Mouse (Mus musculus): ENCODE results near the gene Fam84b.

Gene Fam84b

DNA sequence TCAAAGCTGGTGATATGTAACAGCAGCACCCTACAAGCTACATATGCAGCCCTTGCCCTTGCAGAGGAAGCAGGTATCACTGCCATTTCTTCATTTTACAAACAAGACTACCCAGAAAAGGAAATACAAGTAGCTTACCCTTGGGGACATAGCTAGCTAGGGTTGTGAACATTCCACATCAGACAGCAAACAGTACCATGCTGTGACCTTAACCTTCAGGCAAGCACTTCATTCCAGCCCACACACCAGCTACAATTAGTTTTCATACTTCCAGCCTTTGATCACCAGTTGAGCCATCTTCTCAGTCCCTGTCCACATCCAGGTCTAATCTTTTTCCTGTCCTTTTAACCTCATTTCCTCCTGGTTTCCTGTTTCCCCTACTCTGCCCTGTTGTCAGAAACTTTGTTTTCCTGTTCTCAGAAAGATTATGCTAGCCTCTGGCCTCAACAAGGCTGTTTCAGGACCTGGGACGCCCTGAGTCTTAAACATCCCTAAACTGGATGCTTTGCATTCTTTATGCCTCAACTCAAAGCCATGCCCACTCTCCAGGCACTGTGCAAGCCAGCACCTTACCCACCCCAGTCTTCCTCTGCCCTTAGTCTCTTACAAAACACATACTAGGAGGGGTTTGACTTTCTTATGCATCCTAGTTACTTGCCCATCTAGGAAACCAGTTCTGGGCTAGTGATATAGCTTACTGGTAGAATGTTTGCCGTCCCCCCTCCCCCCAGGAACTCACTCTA, 19.9 kb downstream of the Fam84b start:
- DNase-seq (ENCODE audit: extremely low read depth, low read depth, low spot score) = no peak

DNA sequence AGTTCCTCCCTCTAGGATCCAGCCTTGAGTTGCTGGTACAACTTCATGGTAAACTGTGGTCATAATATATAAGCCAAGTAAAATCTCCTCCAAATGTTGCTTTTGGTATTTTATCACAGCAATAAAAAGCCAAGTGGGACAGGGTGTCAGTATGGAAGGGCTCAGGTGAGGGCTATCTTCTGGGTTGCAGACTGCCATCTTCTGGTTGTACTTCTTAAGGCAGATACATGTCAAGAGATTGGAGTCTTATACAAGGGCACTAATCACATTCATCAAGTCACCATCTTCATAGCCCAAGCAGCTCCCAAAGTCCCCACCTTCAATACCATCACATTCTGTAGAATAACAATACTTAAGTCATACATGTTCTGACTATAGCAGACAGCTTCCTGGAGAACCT, 21.0 kb downstream of the Fam84b start:
- no peak for DNase-seq (ENCODE audit: extremely low read depth, low read depth, low spot score)

DNA sequence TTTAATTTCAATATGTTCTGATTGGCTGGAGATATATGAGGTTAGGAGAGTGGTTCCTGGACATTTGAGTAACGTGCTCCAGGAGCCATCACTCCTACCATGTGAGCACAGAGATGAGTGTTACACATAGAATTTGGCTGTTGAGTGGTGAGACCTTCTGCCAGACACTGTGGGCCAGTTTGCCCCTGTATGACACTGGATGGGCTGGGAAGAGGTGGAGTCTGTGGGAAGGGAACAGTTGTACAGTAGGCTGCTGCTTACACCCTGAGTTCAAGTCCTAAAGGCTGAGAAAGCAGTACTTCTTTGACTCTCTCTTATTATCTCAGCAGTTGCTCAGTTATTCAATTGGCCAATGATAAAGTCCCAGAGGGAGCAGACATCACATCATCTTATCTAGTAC, 27.4 kb downstream of the Fam84b start:
- DNase-seq (ENCODE audit: extremely low read depth, low read depth, low spot score) = no peak

DNA sequence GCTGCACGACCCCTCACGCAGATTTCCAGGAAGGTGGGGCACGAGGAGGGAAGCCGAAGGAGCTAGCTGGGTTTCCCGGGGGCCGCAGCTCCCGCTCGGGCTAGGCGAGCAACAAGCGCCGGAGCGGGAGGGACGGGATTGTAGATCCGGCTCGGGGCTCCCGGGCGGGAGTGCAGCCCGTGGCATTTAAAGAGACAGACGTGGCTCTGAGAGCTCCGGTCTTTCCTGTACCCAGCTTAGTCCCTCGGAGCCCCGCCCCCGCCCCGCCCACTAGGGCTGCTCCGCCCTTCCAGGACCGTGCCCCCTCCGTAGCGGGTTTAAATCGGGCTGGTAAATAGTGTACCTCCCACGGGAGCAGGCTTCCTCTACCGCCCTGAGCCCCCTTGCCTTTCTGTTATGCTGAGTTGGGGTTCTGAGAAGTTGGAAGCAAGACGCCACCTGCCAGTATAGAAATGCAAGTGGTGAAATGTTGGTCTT, 28.8 kb downstream of the Fam84b start:
- no peak for DNase-seq (ENCODE audit: extremely low read depth, low read depth, low spot score)

DNA sequence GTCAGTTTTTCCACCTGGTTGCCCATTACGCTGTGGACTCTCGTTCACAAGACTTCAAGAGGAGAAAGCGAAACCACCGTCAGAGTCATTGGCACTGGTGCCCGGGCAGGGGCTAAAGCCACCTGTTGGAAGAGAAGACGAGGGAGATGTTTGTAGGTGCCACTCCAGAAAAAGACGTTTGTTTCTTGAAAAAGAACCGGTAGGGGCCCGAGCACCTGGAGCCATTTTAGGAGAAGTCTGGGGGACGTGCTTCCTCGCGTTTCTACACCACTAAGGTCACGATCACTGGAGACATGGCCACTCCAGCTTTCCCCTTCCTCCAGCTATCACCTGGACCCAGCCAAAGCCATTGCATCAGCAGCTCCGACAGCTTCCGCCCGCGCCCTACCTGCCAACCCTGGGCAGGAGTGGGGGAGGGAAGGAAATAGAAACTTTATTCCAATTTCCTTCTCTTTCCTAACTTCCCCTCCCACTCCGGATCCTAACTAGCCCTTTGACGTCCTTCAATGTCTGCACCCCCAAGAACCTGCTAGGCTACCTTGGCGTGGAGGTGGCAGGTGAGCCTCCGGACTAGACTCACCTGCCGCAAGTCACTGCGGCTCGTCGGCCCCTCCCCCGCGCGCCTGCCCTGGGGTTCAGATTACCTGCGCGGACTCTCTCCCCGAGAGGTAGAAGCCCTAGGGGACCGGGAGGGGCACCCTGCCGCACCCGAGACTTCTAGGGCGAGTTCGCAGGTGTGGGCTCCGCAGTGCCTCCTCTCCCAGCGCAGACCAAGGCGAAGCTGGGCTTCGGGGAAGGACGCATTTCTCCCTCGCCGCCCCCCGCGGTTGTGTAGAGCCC, 29.5 kb downstream of the Fam84b start:
- DNase-seq (ENCODE audit: extremely low read depth, low read depth, low spot score) = no peak

DNA sequence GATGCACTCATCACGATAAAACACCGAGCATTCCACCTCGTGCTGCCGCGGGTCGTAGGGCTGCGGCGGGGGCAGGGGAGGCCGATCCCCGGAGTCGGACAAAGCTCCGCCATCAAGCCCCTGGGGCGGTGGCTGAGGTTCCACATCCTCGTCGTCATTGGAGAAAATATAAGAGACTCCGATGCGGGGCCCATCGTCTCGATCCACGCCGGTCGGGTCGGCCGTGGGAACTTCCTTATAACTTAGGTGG, 30.0 kb downstream of the Fam84b start:
- no peak for DNase-seq (ENCODE audit: extremely low read depth, low read depth, low spot score)

DNA sequence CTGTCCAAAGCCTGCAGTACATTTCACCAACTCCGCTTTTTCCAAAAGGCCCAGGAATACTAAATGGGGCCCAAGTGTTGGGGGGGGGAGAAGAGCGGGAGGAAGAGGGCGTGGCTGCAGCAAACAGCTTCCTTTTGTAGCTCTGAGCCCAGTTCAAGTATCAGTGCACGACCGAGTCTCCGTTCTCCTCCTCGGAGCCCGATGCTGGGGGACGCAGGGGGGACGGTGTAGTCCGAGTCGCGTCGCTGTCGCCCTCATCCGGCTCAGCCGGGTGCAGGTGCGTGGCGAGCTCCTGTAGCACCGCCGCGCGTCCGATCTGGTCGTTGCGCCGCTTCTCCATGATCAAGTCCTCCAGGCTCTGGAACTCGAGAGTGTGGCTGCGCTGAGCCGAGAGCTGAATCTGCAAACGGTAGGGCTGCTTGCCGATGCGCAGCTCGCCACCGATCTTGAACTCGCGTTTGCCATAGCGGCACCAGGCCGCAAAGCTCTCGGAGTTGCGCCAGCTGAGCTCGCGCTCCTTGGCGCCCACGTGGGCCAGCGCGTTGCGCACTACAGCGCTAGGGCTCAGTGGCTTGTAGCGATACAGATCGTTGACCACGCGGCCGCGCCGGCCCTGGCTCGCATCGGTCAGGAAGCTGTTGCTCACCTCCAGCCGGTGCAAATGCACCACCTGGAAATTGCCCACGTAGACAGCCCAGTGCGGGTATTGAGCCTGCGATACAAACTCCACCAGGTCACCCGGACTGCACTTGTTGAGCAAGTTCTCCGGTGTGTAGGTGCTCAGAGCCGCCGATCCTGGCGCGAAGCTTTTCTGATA, 30.6 kb downstream of the Fam84b start:
- DNase-seq (ENCODE audit: extremely low read depth, low read depth, low spot score) = no peak

DNA sequence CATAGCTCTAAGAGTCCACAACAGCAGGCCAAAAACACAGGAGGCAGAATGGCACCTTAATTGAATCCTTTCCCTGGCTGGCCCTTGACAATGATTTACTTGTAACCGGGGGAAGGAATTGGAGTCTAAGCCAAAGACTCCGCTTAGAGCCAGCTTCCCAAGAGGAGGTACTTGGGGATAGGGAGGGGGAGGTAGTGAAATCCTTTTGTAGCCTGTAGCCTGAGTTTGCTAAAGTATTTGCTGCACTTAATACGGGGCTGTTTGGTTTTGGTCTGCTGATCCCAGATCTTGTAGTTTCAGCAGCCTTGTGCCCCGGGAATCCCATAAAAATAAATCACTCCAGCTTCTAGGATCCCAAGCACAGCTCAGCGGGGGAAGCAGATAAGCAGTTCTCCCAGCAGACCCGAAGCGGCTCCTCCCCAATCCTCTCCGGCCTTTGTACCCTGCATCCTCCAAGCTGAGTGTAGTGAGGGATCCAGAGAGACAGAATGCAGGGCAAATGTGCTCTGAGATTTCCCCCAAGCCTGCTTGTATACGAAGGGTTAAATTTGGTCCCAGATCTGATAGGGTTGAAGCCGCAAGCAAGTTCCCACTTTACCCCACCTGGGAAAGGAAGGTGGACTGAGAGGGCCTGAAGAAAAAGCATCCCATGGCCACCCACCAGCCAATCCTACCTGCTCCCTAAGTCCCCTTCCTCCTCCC, 31.3 kb downstream of the Fam84b start:
- no peak for DNase-seq (ENCODE audit: extremely low read depth, low read depth, low spot score)

DNA sequence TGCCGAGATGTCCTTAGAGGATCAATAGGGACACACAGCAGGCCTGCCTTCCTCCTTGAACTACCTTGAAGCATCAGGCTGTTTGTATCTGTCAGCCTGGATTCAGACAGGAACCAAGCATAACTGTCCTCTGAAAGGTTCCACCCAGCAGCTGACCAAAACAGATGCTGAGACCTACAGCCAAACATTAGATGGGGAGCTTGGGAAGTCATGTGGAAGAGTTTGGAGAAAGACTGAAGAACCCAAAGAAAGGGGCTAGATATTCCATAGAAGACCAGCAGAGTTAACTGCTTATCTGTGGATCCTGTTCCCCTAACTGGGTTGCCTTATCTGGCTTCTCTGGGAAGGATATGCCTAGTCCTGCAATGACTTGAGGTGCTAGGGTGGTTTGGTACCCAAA, 35.1 kb downstream of the Fam84b start:
- no peak for DNase-seq (ENCODE audit: extremely low read depth, low read depth, low spot score)

DNA sequence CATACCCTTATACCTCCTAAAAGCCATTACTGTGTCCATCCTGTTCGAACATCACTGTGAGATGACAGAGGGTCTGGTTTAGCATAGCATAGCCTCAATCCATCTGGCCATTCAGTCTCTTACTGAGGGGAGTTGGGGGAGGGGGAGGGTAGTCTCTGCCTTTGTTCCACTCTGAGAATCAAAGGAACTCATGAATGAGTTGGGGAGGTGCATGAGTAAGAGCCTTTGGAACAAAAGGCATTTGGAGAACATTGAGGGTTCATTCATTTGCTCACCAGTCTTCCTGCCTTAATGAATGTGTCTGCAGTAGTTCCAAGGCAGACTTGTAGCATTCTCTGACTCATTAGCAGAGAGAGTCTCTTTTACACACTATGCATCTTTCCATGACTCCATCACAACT, 37.1 kb downstream of the Fam84b start:
- no peak for DNase-seq (ENCODE audit: extremely low read depth, low read depth, low spot score)

DNA sequence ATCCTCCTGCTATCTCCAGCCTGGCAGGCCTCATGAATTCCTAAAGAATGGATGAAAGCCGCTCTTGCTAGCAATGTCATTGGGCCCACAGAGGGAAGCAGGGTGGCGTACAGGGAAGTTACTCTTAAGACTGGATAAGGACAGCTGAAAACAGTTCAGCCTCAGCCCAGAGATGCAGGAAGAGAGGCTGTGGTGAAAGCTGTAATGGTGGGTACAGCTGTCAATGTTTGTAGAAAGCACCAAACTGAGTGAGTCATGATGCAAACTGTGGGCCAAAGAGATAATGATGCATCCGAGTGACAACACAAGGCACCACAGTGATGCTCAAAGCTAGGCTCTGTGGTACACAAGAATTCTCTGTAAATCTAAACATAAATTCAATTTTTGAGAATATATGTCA, 39.0 kb downstream of the Fam84b start:
- DNase-seq (ENCODE audit: extremely low read depth, low read depth, low spot score) = no peak

DNA sequence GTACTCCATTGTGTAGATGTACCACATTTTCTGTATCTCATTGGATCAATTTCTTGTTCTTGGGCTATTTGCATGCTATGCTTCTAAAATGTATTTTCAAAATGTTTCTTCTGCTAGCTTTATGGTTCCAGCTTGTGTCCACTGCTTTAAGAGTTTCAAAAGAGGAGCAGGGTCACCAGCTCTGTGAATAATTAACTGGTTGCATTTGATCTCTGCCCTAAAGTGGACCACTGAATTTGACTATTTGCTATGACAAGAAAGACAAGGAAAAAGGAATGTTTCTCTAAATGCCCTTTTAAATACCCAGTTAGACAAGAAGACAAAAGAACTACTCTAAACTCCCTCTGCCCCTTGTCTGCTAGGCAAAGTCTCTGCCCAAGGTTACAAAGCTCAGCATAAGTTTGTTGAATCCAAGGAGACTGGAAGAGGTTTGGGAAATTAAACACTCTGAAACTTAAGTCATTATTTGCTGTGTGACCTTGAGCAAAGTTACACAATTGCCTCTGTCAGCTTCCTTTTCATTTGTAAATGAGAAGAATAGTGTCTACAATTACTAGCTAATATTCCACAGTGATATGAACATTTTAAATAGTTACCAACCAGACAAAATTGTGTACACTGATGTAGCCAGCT, 60.4 kb downstream of the Fam84b start:
- DNase-seq (ENCODE audit: extremely low read depth, low read depth, low spot score) = no peak

DNA sequence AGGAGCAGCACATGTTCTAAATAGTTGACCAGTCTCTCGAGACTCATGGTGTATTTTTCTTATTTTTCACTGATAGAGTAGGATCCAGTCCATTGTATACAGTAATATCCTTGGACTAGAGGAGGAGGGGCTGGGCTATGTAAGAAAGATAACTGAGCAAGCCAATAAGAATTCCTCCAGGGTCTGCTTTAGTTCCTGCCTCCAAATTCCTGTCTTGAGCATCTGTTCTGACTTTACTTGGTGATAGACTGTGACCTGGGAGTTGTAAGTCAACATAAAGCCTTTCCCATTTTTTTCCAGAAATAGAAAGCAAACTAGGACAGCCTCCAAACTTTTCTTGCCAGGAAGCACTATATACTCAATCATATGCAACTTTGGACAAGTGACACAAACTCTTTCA, 64.5 kb downstream of the Fam84b start:
- DNase-seq (ENCODE audit: extremely low read depth, low read depth, low spot score) = no peak

DNA sequence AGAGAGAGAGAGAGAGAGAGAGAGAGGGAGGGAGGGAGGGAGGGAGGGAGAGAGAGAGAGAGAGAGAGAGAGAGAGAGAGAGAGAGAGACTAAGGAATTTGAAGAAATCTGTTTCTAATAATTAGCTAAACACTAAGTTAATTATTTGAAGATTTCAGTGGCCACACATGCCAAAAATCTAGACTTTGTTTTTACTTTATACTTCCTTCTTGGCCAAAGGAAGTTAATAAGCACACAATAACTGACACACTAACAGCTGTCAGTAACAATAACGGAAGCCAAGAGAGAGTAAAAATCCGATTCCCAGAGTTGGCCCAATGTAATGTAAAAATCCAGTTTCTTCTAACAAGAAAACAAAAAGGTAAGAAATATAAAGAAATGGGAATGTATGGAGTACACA, 69.8 kb downstream of the Fam84b start:
- no peak for DNase-seq (ENCODE audit: extremely low read depth, low read depth, low spot score)

DNA sequence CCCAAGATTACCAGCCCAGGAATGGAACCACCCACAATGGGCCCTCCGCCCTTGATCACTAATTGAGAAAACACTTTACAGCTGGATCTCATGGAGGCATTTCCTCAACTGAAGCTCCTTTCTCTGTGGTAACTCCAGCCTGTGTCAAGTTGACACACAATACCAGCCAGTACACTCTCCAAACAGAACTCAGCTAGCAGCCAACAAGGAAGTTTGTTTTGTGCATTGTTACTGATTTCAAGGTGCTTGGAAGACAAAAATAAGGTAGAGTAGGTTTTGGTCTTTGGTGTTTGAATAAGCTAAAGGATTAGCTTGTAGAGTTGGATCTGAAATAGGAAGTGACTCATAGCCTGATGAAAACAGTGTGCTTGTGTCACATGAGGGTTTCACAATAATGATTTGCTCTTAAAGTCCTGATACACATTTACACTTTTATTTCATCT, 74.0 kb downstream of the Fam84b start:
- peak; percentile 14 for DNase-seq (ENCODE audit: extremely low read depth, low read depth, low spot score)

DNA sequence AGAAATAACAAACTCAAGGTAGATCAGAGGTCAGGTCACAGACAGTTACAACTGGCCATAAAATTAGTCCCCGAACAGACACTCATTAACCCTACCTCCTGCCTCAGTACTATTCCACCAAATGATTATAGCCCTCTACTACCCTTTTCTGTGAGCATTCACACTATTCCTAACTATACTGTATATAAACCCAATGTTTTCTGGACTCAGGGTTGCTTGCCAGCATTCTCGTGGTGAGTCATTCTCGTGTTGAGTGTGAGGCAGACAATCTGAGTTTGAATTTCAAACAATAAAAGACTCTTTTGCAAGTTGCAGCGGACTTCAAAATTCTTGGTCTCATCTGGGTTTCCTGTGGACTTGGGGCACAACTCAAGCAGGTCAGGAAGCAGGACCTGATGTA, 74.5 kb downstream of the Fam84b start:
- DNase-seq (ENCODE audit: extremely low read depth, low read depth, low spot score) = no peak

Data from fat pad, adult 2 months (tissue).